Mouse (Mus musculus): ENCODE measurements at regions not wholly inside any gene's neighbourhood (a gene's known extent, or its start where the extent isn't known, plus 50 kb on each side); places are given as distances from the start of the nearest gene placed in this dataset.

DNA sequence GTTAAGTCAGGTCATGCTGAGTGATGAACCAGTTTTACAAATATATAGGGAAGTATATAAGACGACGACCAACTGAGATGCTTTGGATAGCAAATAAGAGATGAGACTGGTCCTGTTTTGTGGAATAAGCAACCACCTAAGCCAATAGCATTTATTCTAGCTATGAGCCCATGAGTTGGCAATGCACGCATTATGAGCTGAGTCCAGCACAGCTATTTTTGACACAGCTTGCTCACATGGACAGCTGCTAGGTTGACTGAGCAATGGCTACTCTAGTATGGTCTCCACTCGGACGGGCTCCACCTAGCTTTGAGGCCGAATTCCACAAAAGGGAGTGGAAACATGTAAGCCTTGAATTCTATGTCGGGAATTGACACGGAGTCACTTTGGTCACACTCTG lies 146.1 kb upstream of the Dyrk2 start:
- Histone ChIP-seq H3K9ac (ENCODE audit: low read depth, low read length) (no peak overlapping the region), H3K4me3 (no peak overlapping the region), H3K4me1 (ENCODE audit: control insufficient read depth, insufficient read depth, low read length) (peaks cover 3% of the 10 kb centered on the region), H3K36me3 (ENCODE audit: control insufficient read depth, insufficient read depth, low read length) (no peaks in the 10 kb centered on the region), H3K79me2 (replicated peaks; ENCODE audit: control insufficient read depth, insufficient read depth, low read length) (no peaks in the 10 kb centered on the region), H3K27ac (no peak overlapping the region), H3K27me3 (ENCODE audit: control insufficient read depth, insufficient read depth, low read length) (no peaks in the 10 kb centered on the region)
- intact Hi-C loops (cut with DNase I) = no loop called here
- TF ChIP-seq CTCF (IDR thresholded peaks at IDR 0.05) (no peak), POLR2A (IDR thresholded peaks at IDR 0.05; ENCODE audit: insufficient read depth, low read depth, low read length) (no peak), EP300 (IDR thresholded peaks at IDR 0.05; ENCODE audit: insufficient read depth, low read depth, low read length) (no peak)
- 80% methylated on average over 8 of the region's 8 CpGs for WGBS
- DNase-seq = no peak

GRCm38 (mm10) chr10:119015311-119016055 lies 145.5 kb upstream of the Dyrk2 start:
- Histone ChIP-seq H3K79me2 (replicated peaks; ENCODE audit: control insufficient read depth, insufficient read depth, low read length) (no peaks in the 10 kb centered on the region), H3K36me3 (ENCODE audit: control insufficient read depth, insufficient read depth, low read length) (no peaks in the 10 kb centered on the region), H3K27me3 (ENCODE audit: control insufficient read depth, insufficient read depth, low read length) (no peaks in the 10 kb centered on the region), H3K4me1 (ENCODE audit: control insufficient read depth, insufficient read depth, low read length) (peaks cover 3% of the 10 kb centered on the region), H3K9ac (ENCODE audit: low read depth, low read length) (no peak overlapping the region), H3K27ac (no peak overlapping the region), H3K4me3 (no peak overlapping the region)
- WGBS = 69% methylated on average over 16 of the region's 16 CpGs
- DNase-seq = no peak
- intact Hi-C loops (cut with DNase I) = no loop called here
- TF ChIP-seq POLR2A (IDR thresholded peaks at IDR 0.05; ENCODE audit: insufficient read depth, low read depth, low read length) (no peak), CTCF (IDR thresholded peaks at IDR 0.05) (no peak)

GRCm38 (mm10) chr10:119014731-119015130 lies 144.7 kb upstream of the Dyrk2 start:
- no peak overlapping the region for H3K4me3 ChIP-seq
- peaks cover 3% of the 10 kb centered on the region for H3K4me1 ChIP-seq (ENCODE audit: control insufficient read depth, insufficient read depth, low read length)
- TF ChIP-seq POLR2A (IDR thresholded peaks at IDR 0.05; ENCODE audit: insufficient read depth, low read depth, low read length) = no peak
- no peak for TF ChIP-seq CTCF (IDR thresholded peaks at IDR 0.05)
- TF ChIP-seq EP300 (IDR thresholded peaks at IDR 0.05; ENCODE audit: insufficient read depth, low read depth, low read length) = no peak
- H3K27me3 ChIP-seq (ENCODE audit: control insufficient read depth, insufficient read depth, low read length) = no peaks in the 10 kb centered on the region
- H3K36me3 ChIP-seq (ENCODE audit: control insufficient read depth, insufficient read depth, low read length) = no peaks in the 10 kb centered on the region
- no peak overlapping the region for H3K9ac ChIP-seq (ENCODE audit: low read depth, low read length)
- DNase-seq = no peak
- 87% methylated on average over 4 of the region's 4 CpGs for WGBS
- H3K27ac ChIP-seq = no peak overlapping the region
- intact Hi-C loops (cut with DNase I) = no loop called here
- no peaks in the 10 kb centered on the region for H3K79me2 ChIP-seq (replicated peaks; ENCODE audit: control insufficient read depth, insufficient read depth, low read length)

DNA sequence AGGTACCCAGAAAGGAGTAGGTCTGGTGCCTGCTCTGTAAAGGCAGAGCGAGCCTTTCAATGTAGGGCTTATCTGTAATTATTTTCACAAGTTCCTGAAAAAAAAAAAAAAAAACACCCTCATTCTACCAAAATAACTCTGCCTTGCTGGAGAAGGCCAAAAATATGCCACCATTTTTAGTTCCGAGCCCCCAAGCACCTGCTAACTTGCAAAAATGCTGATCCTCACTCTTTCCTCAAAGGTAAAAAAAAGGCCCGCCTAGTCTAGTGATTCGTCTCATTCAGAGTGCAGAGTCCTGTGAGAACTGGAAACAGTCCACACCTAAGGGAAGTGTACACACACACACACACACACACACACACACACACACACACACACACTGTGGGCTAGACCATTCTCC lies 143.7 kb upstream of the Dyrk2 start:
- Histone ChIP-seq H3K27ac (no peak overlapping the region), H3K27me3 (ENCODE audit: control insufficient read depth, insufficient read depth, low read length) (no peaks in the 10 kb centered on the region), H3K4me1 (ENCODE audit: control insufficient read depth, insufficient read depth, low read length) (peaks cover 3% of the 10 kb centered on the region), H3K4me3 (no peak overlapping the region), H3K9ac (ENCODE audit: low read depth, low read length) (no peak overlapping the region), H3K79me2 (replicated peaks; ENCODE audit: control insufficient read depth, insufficient read depth, low read length) (no peaks in the 10 kb centered on the region), H3K36me3 (ENCODE audit: control insufficient read depth, insufficient read depth, low read length) (no peaks in the 10 kb centered on the region)
- WGBS = 56% methylated on average over 4 of the region's 4 CpGs
- TF ChIP-seq EP300 (IDR thresholded peaks at IDR 0.05; ENCODE audit: insufficient read depth, low read depth, low read length) = no peak
- TF ChIP-seq POLR2A (IDR thresholded peaks at IDR 0.05; ENCODE audit: insufficient read depth, low read depth, low read length) = no peak
- TF ChIP-seq CTCF (IDR thresholded peaks at IDR 0.05) = no peak
- DNase-seq = no peak
- intact Hi-C loops (cut with DNase I) = no loop called here

DNA sequence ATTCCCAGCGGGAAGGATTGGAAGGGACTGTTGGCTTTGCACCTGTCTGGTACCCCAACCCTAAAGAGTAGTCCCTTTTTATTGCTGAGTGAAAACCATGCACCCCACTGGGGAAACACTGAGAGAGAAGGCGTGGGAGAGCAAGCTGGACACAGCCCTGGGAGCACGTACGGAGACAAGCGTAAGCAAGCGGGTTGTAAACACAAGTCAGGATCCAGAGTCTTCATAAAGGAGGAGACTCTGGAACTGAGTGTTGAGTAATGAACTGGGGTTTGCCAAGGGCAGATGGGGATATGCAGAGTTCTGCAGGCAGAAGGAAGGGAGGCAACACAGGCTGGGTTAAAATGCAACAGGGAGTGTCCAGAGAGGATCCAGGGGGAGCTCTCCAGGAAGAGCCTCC lies 141.5 kb upstream of the Dyrk2 start:
- no peak for TF ChIP-seq CTCF (IDR thresholded peaks at IDR 0.05)
- no peak for TF ChIP-seq POLR2A (IDR thresholded peaks at IDR 0.05; ENCODE audit: insufficient read depth, low read depth, low read length)
- TF ChIP-seq EP300 (IDR thresholded peaks at IDR 0.05; ENCODE audit: insufficient read depth, low read depth, low read length) = no peak
- WGBS = 86% methylated on average over 6 of the region's 6 CpGs
- intact Hi-C loops (cut with DNase I) = no loop called here

GRCm38 (mm10) chr10:119010884-119011283 lies 140.9 kb upstream of the Dyrk2 start:
- WGBS = 74% methylated on average over 7 of the region's 7 CpGs
- TF ChIP-seq POLR2A (IDR thresholded peaks at IDR 0.05; ENCODE audit: insufficient read depth, low read depth, low read length) (no peak), CTCF (IDR thresholded peaks at IDR 0.05) (no peak), EP300 (IDR thresholded peaks at IDR 0.05; ENCODE audit: insufficient read depth, low read depth, low read length) (no peak)
- no peaks in the 10 kb centered on the region for H3K27me3 ChIP-seq (ENCODE audit: control insufficient read depth, insufficient read depth, low read length)
- H3K9ac ChIP-seq (ENCODE audit: low read depth, low read length) = no peak overlapping the region
- H3K27ac ChIP-seq = no peak overlapping the region
- intact Hi-C loops (cut with DNase I) = no loop called here
- no peak overlapping the region for H3K4me3 ChIP-seq
- H3K36me3 ChIP-seq (ENCODE audit: control insufficient read depth, insufficient read depth, low read length) = no peaks in the 10 kb centered on the region
- H3K79me2 ChIP-seq (replicated peaks; ENCODE audit: control insufficient read depth, insufficient read depth, low read length) = no peaks in the 10 kb centered on the region
- peaks cover 3% of the 10 kb centered on the region for H3K4me1 ChIP-seq (ENCODE audit: control insufficient read depth, insufficient read depth, low read length)
- DNase-seq = peak in 1 of 2 experiments; percentile 12

More for the DNA sequence above, 141.5 kb upstream of the Dyrk2 start:
- H3K4me3 ChIP-seq = no peak overlapping the region
- H3K9ac ChIP-seq (ENCODE audit: low read depth, low read length) = no peak overlapping the region
- no peak overlapping the region for H3K27ac ChIP-seq
- H3K36me3 ChIP-seq (ENCODE audit: control insufficient read depth, insufficient read depth, low read length) = no peaks in the 10 kb centered on the region
- DNase-seq = no peak
- peaks cover 3% of the 10 kb centered on the region for H3K4me1 ChIP-seq (ENCODE audit: control insufficient read depth, insufficient read depth, low read length)
- no peaks in the 10 kb centered on the region for H3K79me2 ChIP-seq (replicated peaks; ENCODE audit: control insufficient read depth, insufficient read depth, low read length)
- no peaks in the 10 kb centered on the region for H3K27me3 ChIP-seq (ENCODE audit: control insufficient read depth, insufficient read depth, low read length)

Data from heart, adult 2 months (tissue).